Mouse (Mus musculus) heart, embryonic 16.5 days (tissue): ENCODE data around the gene Tead3. TPM values are rescaled to one million over a fixed set of nuclear protein-coding genes. Genes with fewer than 3 reads are reported as not detected.

Source experiments
- ATAC-seq: fragments of 200-750 bp; cut with Nextera tagmentation; replicated peaks from 2 replicates; pipeline ENCODE4 v1.8.0; 2017; ENCODE audit warnings: moderate number of reproducible peaks; ENCODE audit not compliant: insufficient read depth, low FRiP score; ENCODE audit errors: extremely low read depth
- H3K27ac ChIP-seq: fragments of 300-500 bp; sonication (generic); 2 replicates; pipeline ENCODE4 v1.5.1; 2014; ENCODE audit warnings: mild to moderate bottlenecking, low read length, control low read depth, moderate library complexity
- H3K27me3 ChIP-seq: fragments of 300-500 bp; sonication (generic); 2 replicates; pipeline ENCODE4 v1.6.1; 2014; ENCODE audit warnings: low read length, mixed read lengths; ENCODE audit not compliant: control insufficient read depth, insufficient read depth
- H3K36me3 ChIP-seq: fragments of 300-500 bp; sonication (generic); 2 replicates; pipeline ENCODE4 v1.6.1; 2014; ENCODE audit not compliant: control insufficient read depth, insufficient read depth
- H3K4me1 ChIP-seq: fragments of 300-500 bp; sonication (generic); 2 replicates; pipeline ENCODE4 v1.6.1; 2014; ENCODE audit warnings: low read length, mixed read lengths; ENCODE audit not compliant: control insufficient read depth, insufficient read depth
- H3K4me2 ChIP-seq: fragments of 300-500 bp; sonication (generic); 2 replicates; pipeline ENCODE4 v1.6.1; 2014; ENCODE audit warnings: low read depth, mild to moderate bottlenecking, control low read depth, low read length
- H3K4me3 ChIP-seq: fragments of 300-500 bp; sonication (generic); 2 replicates; pipeline ENCODE4 v1.5.1; 2014; ENCODE audit warnings: mild to moderate bottlenecking, control low read depth, low read length
- H3K9ac ChIP-seq: fragments of 300-500 bp; sonication (generic); 2 replicates; pipeline ENCODE4 v1.6.1; 2014; ENCODE audit warnings: low read length, control low read depth
- H3K9me3 ChIP-seq: fragments of 300-500 bp; sonication (generic); replicated peaks from 2 replicates; pipeline ENCODE4 v1.6.1; 2016; ENCODE audit warnings: low read length; ENCODE audit not compliant: control insufficient read depth
- WGBS: fragments of 180-500 bp; shearing (Covaris S2); extraction: QIAGEN DNeasy Blood & Tissue Kit; methylation state at CpG from one replicate; pipeline ENCODE4 v1.1.7; 2014; 5-methylcytosine and 5-hydroxymethylcytosine counted together
- polyA plus RNA-seq: library from polyadenylated mRNA; unstranded; fragments of >200 nt; fragmentation: Nextera tagmentation; extraction: Ambion mirVana; gene quantifications from 2 replicates; pipeline ENCODE4 v1.2.1, GENCODE M21; 2015

The Tead3 gene
- polyA plus RNA-seq, 1 experiment from 2014 or later: 6.2 TPM

GRCm38 (mm10) chr17:28308297-28309195 lies 42.1 kb downstream of the Tead3 start:
- WGBS: 10% methylated on average over 18 of the region's 18 CpGs
- ATAC-seq: no peak
- peaks cover 6% of the 10 kb centered on the region for H3K4me1 ChIP-seq
- peak overlapping the region; percentile 29 for H3K4me3 ChIP-seq
- H3K4me2 ChIP-seq: peak overlapping the region; percentile 56
- peak overlapping the region; percentile 61 for H3K9ac ChIP-seq
- peak overlapping the region; percentile 11; the same call in 1 of the 2 replicates for H3K27ac ChIP-seq
- H3K36me3 ChIP-seq: no peaks in the 10 kb centered on the region
- H3K9me3 ChIP-seq: no peaks in the 10 kb centered on the region
- no peaks in the 10 kb centered on the region for H3K27me3 ChIP-seq

GRCm38 (mm10) chr17:28305172-28305571 lies 45.4 kb downstream of the Tead3 start:
- 61% methylated on average over 10 of the region's 10 CpGs for WGBS
- Histone ChIP-seq H3K4me1 (peaks cover 6% of the 10 kb centered on the region), H3K27me3 (no peaks in the 10 kb centered on the region), H3K4me3 (no peak overlapping the region), H3K36me3 (no peaks in the 10 kb centered on the region), H3K4me2 (no peak overlapping the region), H3K9ac (no peak overlapping the region), H3K27ac (no peak overlapping the region), H3K9me3 (no peaks in the 10 kb centered on the region)
- ATAC-seq: no peak

- H3K9me3 ChIP-seq: no peaks in the 10 kb centered on the region
Observed at GRCm38 (mm10) chr17:28300850-28301249, 49.8 kb downstream of the Tead3 start.

GRCm38 (mm10) chr17:28300323-28300722 lies 50.3 kb downstream of the Tead3 start:
- H3K4me1 ChIP-seq: peaks cover 2% of the 10 kb centered on the region; the same call in 1 of the 2 replicates
- H3K27me3 ChIP-seq: no peaks in the 10 kb centered on the region
- no peak for ATAC-seq
- peaks cover 13% of the 10 kb centered on the region for H3K36me3 ChIP-seq
- no peak overlapping the region for H3K27ac ChIP-seq
- no peaks in the 10 kb centered on the region for H3K9me3 ChIP-seq
- no peak overlapping the region for H3K4me2 ChIP-seq
- 63% methylated on average over 9 of the region's 9 CpGs for WGBS
- H3K4me3 ChIP-seq: no peak overlapping the region
- no peak overlapping the region for H3K9ac ChIP-seq

More at GRCm38 (mm10) chr17:28300850-28301249, 49.8 kb downstream of the Tead3 start:
- peaks cover 13% of the 10 kb centered on the region for H3K36me3 ChIP-seq
- H3K9ac ChIP-seq: no peak overlapping the region
- H3K4me1 ChIP-seq: peaks cover 2% of the 10 kb centered on the region; the same call in 1 of the 2 replicates
- 54% methylated on average over 3 of the region's 3 CpGs for WGBS
- no peak overlapping the region for H3K27ac ChIP-seq
- H3K4me2 ChIP-seq: no peak overlapping the region
- no peak for ATAC-seq
- no peaks in the 10 kb centered on the region for H3K27me3 ChIP-seq
- H3K4me3 ChIP-seq: no peak overlapping the region

GRCm38 (mm10) chr17:28299669-28300320 lies 50.8 kb downstream of the Tead3 start:
- Histone ChIP-seq H3K36me3 (peaks cover 13% of the 10 kb centered on the region), H3K4me2 (no peak overlapping the region), H3K4me1 (peaks cover 4% of the 10 kb centered on the region), H3K9ac (no peak overlapping the region), H3K27ac (no peak overlapping the region), H3K9me3 (no peaks in the 10 kb centered on the region), H3K4me3 (no peak overlapping the region), H3K27me3 (no peaks in the 10 kb centered on the region)
- WGBS: 49% methylated on average over 11 of the region's 11 CpGs
- no peak for ATAC-seq

- WGBS: 91% methylated on average over 17 of the region's 17 CpGs
- Histone ChIP-seq H3K4me2 (no peak overlapping the region), H3K27me3 (no peaks in the 10 kb centered on the region), H3K36me3 (peaks cover 13% of the 10 kb centered on the region), H3K27ac (no peak overlapping the region), H3K9ac (no peak overlapping the region), H3K9me3 (no peaks in the 10 kb centered on the region), H3K4me3 (no peak overlapping the region), H3K4me1 (peaks cover 7% of the 10 kb centered on the region)
- ATAC-seq: no peak
Observed at GRCm38 (mm10) chr17:28298888-28299287, 51.7 kb downstream of the Tead3 start.

GRCm38 (mm10) chr17:28294449-28295333 lies 55.9 kb downstream of the Tead3 start:
- peak overlapping the region; percentile 27; the same call in 1 of the 2 replicates for H3K27ac ChIP-seq
- peaks cover 15% of the 10 kb centered on the region for H3K36me3 ChIP-seq
- H3K4me2 ChIP-seq: no peak overlapping the region
- H3K4me3 ChIP-seq: no peak overlapping the region
- H3K27me3 ChIP-seq: no peaks in the 10 kb centered on the region
- 72% methylated on average over 17 of the region's 17 CpGs for WGBS
- no peak; the same call in 1 of the 2 replicates for ATAC-seq
- H3K9ac ChIP-seq: 0 out of 2 replicates have a peak overlapping the region, but pooled peaks have one; percentile 19
- H3K4me1 ChIP-seq: peaks cover 14% of the 10 kb centered on the region
- H3K9me3 ChIP-seq: peaks cover 5% of the 10 kb centered on the region

GRCm38 (mm10) chr17:28293716-28294115 lies 56.9 kb downstream of the Tead3 start:
- 63% methylated on average over 4 of the region's 4 CpGs for WGBS
- ATAC-seq: no peak; the same call in 1 of the 2 replicates
- no peak overlapping the region for H3K27ac ChIP-seq
- H3K4me1 ChIP-seq: peaks cover 12% of the 10 kb centered on the region
- no peak overlapping the region for H3K4me2 ChIP-seq
- peaks cover 5% of the 10 kb centered on the region for H3K9me3 ChIP-seq
- H3K9ac ChIP-seq: no peak overlapping the region
- H3K36me3 ChIP-seq: peaks cover 12% of the 10 kb centered on the region
- H3K27me3 ChIP-seq: no peaks in the 10 kb centered on the region
- no peak overlapping the region for H3K4me3 ChIP-seq
